Mouse (Mus musculus) CH12.LX (cell line): ENCODE measurements around the gene Necab3. TPM values are rescaled to one million over a fixed set of nuclear protein-coding genes. Genes with fewer than 3 reads are reported as not detected.

Experiments
- DNase-seq: peaks from one replicate; pipeline ENCODE4 v3.0.0-alpha.2; 2013; ENCODE audit errors: extremely low read depth
- H3K27ac ChIP-seq: 2 replicates; pipeline ENCODE4 v1.5.1; 2012; ENCODE audit warnings: low read depth, mild to moderate bottlenecking, control low read depth, moderate library complexity; ENCODE audit not compliant: insufficient read depth
- H3K27me3 ChIP-seq: replicated peaks from 2 replicates; pipeline ENCODE3; 2012; ENCODE audit warnings: inconsistent platforms
- H3K36me3 ChIP-seq, 2 experiments: replicated peaks in 1 of 2; 2 replicates each; pipeline versions ENCODE3 to v1.6.1; 2012; ENCODE audit warnings: inconsistent platforms in 1 of 2, low read length in 1 of 2, mild to moderate bottlenecking in 1 of 2, mixed read lengths in 1 of 2, moderate library complexity in 1 of 2; ENCODE audit not compliant: control insufficient read depth in 1 of 2, insufficient read depth in 1 of 2
- H3K4me1 ChIP-seq, 2 experiments: 2 replicates each; pipeline ENCODE4 v1.6.1; 2012; ENCODE audit warnings: inconsistent platforms in 1 of 2, moderate library complexity in 1 of 2; ENCODE audit not compliant: insufficient read depth in 2 of 2, control insufficient read depth in 1 of 2
- H3K4me2 ChIP-seq: 2 replicates; pipeline ENCODE4 v1.6.1; 2012; ENCODE audit warnings: low read depth, mild to moderate bottlenecking, control low read depth; ENCODE audit not compliant: poor library complexity, insufficient read depth, severe bottlenecking
- H3K4me3 ChIP-seq, 3 experiments: fragments of 150-350 bp in 1 of 3; sonication (generic) in 1 of 3; replicated peaks in 1 of 3; 2 replicates each; pipeline versions ENCODE3 to v1.5.1; 2011 to 2012; ENCODE audit warnings: low read depth in 2 of 3, low read length in 2 of 3, mild to moderate bottlenecking in 2 of 3, moderate library complexity in 2 of 3, control low read depth in 1 of 3, improper control_type of control experiment in 1 of 3, inconsistent platforms in 1 of 3, mixed read lengths in 1 of 3; ENCODE audit not compliant: poor library complexity in 1 of 3
- H3K79me2 ChIP-seq: replicated peaks from 2 replicates; pipeline ENCODE4 v1.6.1; 2012; ENCODE audit warnings: mild to moderate bottlenecking, moderate library complexity; ENCODE audit not compliant: control insufficient read depth, poor library complexity, insufficient read depth, severe bottlenecking; ENCODE audit errors: extremely low read depth
- H3K9ac ChIP-seq: 2 replicates; pipeline ENCODE4 v1.6.1; 2012; ENCODE audit warnings: low read depth, mild to moderate bottlenecking, control low read depth, moderate library complexity; ENCODE audit not compliant: insufficient read depth
- H3K9me3 ChIP-seq: replicated peaks from 2 replicates; pipeline ENCODE3; 2012; ENCODE audit warnings: low read length, inconsistent platforms, mixed read lengths
- BHLHE40 ChIP-seq: IDR thresholded peaks from 2 replicates; pipeline ENCODE4 v1.6.1; 2011; ENCODE audit warnings: mild to moderate bottlenecking, low read depth, low read length, improper control_type of control experiment
- CHD2 ChIP-seq: IDR thresholded peaks from 2 replicates; pipeline ENCODE4 v1.6.1; 2011; ENCODE audit warnings: low read length, improper control_type of control experiment
- CTCF ChIP-seq, 2 experiments: IDR thresholded peaks in 1 of 2; conservative IDR thresholded peaks in 1 of 2; 2 replicates each; pipeline ENCODE4 v1.5.1; 2011 to 2012; ENCODE audit warnings: low read depth in 2 of 2, low read length in 2 of 2, improper control_type of control experiment in 1 of 2, inconsistent platforms in 1 of 2, mild to moderate bottlenecking in 1 of 2, moderate library complexity in 1 of 2
- E2F4 ChIP-seq: IDR thresholded peaks from 2 replicates; pipeline ENCODE4 v1.6.1; 2011; ENCODE audit warnings: low read depth, low read length, improper control_type of control experiment; ENCODE audit not compliant: insufficient replicate concordance
- ETS1 ChIP-seq: conservative IDR thresholded peaks from 2 replicates; pipeline ENCODE4 v1.6.1; 2012; ENCODE audit warnings: low read depth, mild to moderate bottlenecking, inconsistent platforms, low read length, improper control_type of control experiment, moderate library complexity
- KAT2A ChIP-seq: IDR thresholded peaks from 2 replicates; pipeline ENCODE4 v1.6.1; 2012; ENCODE audit warnings: low read length, improper control_type of control experiment, inconsistent platforms; ENCODE audit not compliant: insufficient replicate concordance
- MAFK ChIP-seq: IDR thresholded peaks from 2 replicates; pipeline ENCODE4 v1.6.1; 2011; ENCODE audit warnings: low read length, improper control_type of control experiment; ENCODE audit not compliant: insufficient replicate concordance
- MAZ ChIP-seq: IDR thresholded peaks from 2 replicates; pipeline ENCODE4 v1.6.1; 2012; ENCODE audit warnings: low read depth, mild to moderate bottlenecking, inconsistent platforms, low read length, improper control_type of control experiment, moderate library complexity
- MYC ChIP-seq: IDR thresholded peaks from 2 replicates; pipeline ENCODE4 v1.6.1; 2011; ENCODE audit warnings: low read depth, mild to moderate bottlenecking, improper control_type of control experiment, low read length
- NELFE ChIP-seq: IDR thresholded peaks from 2 replicates; pipeline ENCODE4 v1.6.1; 2011; ENCODE audit warnings: low read depth, low read length, improper control_type of control experiment
- SMC3 ChIP-seq: IDR thresholded peaks from 2 replicates; pipeline ENCODE4 v1.6.1; 2011; ENCODE audit warnings: low read depth, low read length, improper control_type of control experiment
- ZNF384 ChIP-seq: IDR thresholded peaks from 2 replicates; pipeline ENCODE4 v1.6.1; 2012; ENCODE audit warnings: low read depth, low read length, improper control_type of control experiment, inconsistent platforms
- dilution Hi-C: fragments of 300-500 bp; cut with MboI; formaldehyde crosslinking; loops from 2 replicates; pipeline ENCODE4 v1.14.3; 2020; ENCODE audit warnings: low sequenced_read_pairs; ENCODE audit not compliant: extremely low pct_unique_long_range_greater_than_20kb, extremely low pct_ligation_motif_present
- in situ Hi-C: fragments of 300-500 bp; cut with MboI; formaldehyde crosslinking; loops from 3 replicates; pipeline ENCODE4 v1.14.3; 2019; ENCODE audit warnings: low sequenced_read_pairs, low pct_ligation_motif_present, low pct_unique_long_range_greater_than_20kb, mixed read lengths
- polyA plus RNA-seq: library from polyadenylated mRNA; unstranded; fragments of >175 nt; gene quantifications from 2 replicates; pipeline ENCODE4 v1.2.1, GENCODE M21; 2012; ENCODE audit warnings: low read depth; ENCODE audit not compliant: insufficient read length
- total RNA-seq, 2 experiments: library from RNA; depleted of rRNA; stranded (reverse); fragments of 300-350 nt in 1 of 2; fragments of >200 nt in 1 of 2; gene quantifications; 2 replicates each; pipeline ENCODE4 v1.2.3; 2012 to 2014

Gene Necab3
- total and polyA plus RNA-seq, 3 experiments = 0.87 to 2.8 (median 1.6) TPM

- dilution Hi-C loops = no loop called here
- no peaks in the 10 kb centered on the region; the same call in 1 of the 2 replicates for H3K79me2 ChIP-seq
- in situ Hi-C loops = no loop called here
- TF ChIP-seq CHD2 (no peak), KAT2A (no peak), MAZ (no peak), ETS1 (no peak), E2F4 (no peak), BHLHE40 (no peak)
- H3K9ac ChIP-seq = no peak overlapping the region
- no peak overlapping the region for H3K4me3 ChIP-seq
- H3K4me2 ChIP-seq = no peak overlapping the region
- DNase-seq = no peak
- H3K27me3 ChIP-seq = no peaks in the 10 kb centered on the region
- no peak overlapping the region for H3K27ac ChIP-seq
- H3K4me1 ChIP-seq = peaks cover 0 to 34% of the 10 kb centered on the region in 2 experiments; a peak in 2 of 4 replicates
- peaks cover 8 to 36% of the 10 kb centered on the region in 2 experiments for H3K36me3 ChIP-seq
- H3K9me3 ChIP-seq = no peaks in the 10 kb centered on the region
Observed at GRCm38 (mm10) chr2:154500758-154501157, 57.9 kb downstream of the Necab3 start.

DNA sequence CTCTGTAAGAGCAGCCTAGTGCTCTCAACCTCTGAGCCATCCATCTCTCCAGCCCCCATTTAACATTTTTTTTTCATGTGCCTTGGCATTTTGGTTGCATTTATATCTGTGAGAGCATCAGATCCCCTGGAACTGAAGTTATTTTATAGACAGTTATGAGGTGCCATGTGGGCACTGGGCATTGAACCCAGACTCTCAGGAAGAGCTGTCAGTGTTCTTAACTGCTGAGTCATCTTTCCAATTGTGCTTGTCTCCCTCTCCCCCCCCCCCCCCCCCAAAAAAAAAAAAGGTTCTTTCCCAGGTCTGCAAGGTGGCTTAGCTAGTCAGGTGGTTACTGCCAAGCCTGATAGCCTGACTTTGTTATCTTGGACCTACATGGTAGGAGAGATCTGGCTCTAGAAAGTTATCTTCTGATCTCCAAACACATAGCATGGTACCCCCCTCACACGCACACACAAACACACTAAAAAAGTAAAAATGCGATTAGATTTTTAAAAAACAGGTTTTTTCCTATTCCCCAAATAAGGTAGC, 58.9 kb downstream of the Necab3 start:
- no peak overlapping the region for H3K9ac ChIP-seq
- no peaks in the 10 kb centered on the region; the same call in 1 of the 2 replicates for H3K79me2 ChIP-seq
- no peak overlapping the region for H3K27ac ChIP-seq
- H3K27me3 ChIP-seq = no peaks in the 10 kb centered on the region
- no peaks in the 10 kb centered on the region for H3K9me3 ChIP-seq
- no peak overlapping the region for H3K4me3 ChIP-seq
- peaks cover 5 to 35% of the 10 kb centered on the region in 2 experiments for H3K36me3 ChIP-seq
- no peak overlapping the region for H3K4me2 ChIP-seq
- H3K4me1 ChIP-seq = peaks cover 0 to 34% of the 10 kb centered on the region in 2 experiments; a peak in 2 of 4 replicates
- in situ Hi-C loops = no loop called here
- DNase-seq = no peak
- no peak for TF ChIP-seq MYC
- TF ChIP-seq MAFK = peak; percentile 40; the same call in 1 of the 2 replicates
- dilution Hi-C loops = no loop called here

GRCm38 (mm10) chr2:154498571-154498970, 60.1 kb downstream of the Necab3 start:
- peaks cover 0 to 29% of the 10 kb centered on the region in 2 experiments for H3K36me3 ChIP-seq
- H3K9ac ChIP-seq = no peak overlapping the region
- no peak overlapping the region for H3K27ac ChIP-seq
- H3K79me2 ChIP-seq = no peaks in the 10 kb centered on the region
- dilution Hi-C loops (no loop called here), in situ Hi-C loops (no loop called here)
- H3K27me3 ChIP-seq = no peaks in the 10 kb centered on the region
- TF ChIP-seq NELFE = no peak
- no peak for TF ChIP-seq CTCF (conservative IDR thresholded peaks at IDR 0.05 in 1 of 2, IDR thresholded peaks at IDR 0.05 in 1 of 2; ENCODE audit: low read depth in 2 of 2, low read length in 2 of 2)
- no peak for TF ChIP-seq SMC3
- TF ChIP-seq ZNF384 = no peak
- H3K4me2 ChIP-seq = no peak overlapping the region
- H3K4me3 ChIP-seq = no peak overlapping the region
- DNase-seq = no peak
- no peaks in the 10 kb centered on the region for H3K9me3 ChIP-seq
- H3K4me1 ChIP-seq = peaks cover 0 to 34% of the 10 kb centered on the region in 2 experiments; a peak in 2 of 4 replicates
